Mouse (Mus musculus) kidney, adult 2 months (tissue): ENCODE results near the gene U90926.

Experiments
- CTCF ChIP-seq: fragments of 200-500 bp; conservative IDR thresholded peaks from 2 replicates; pipeline ENCODE4 v1.5.1; 2011; ENCODE audit warnings: low read depth, mild to moderate bottlenecking, control low read depth, low read length, moderate library complexity, mixed read lengths; ENCODE audit not compliant: insufficient read depth, insufficient read length
- POLR2A ChIP-seq: fragments of 200-500 bp; IDR thresholded peaks from one replicate; pipeline ENCODE4 v1.6.1; 2011; ENCODE audit warnings: low read depth, low read length, control low read depth

DNA sequence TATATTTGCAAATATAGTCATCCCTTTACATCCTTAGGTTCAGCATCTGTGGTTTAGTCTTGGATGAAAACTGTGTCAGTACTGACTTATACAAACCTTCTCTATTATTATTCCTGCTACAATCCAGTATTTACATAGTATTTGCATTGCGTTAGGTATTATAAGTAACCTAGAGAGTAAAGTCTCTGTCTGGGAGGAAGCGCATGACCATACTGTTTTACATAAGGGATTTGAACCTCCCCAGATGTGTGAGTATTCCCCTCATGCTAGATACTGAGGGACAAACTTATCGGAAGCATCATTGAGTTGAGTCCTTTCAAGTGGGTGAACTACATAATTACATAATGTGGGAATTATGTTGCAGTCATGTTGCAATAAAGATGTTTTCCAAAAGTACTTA, 14.3 kb upstream of the U90926 start:
- TF ChIP-seq CTCF, result no peak
- TF ChIP-seq POLR2A, result no peak
